Mouse (Mus musculus): ENCODE data around the gene Mybpc2. TPM values are rescaled to one million over a fixed set of nuclear protein-coding genes. Genes with fewer than 3 reads are reported as not detected.
A peak's percentile ranks its signal among the peaks of the same experiment; 100 is the strongest.

The Mybpc2 gene
- total and polyA plus RNA-seq, 3 experiments, result 2.0 to 8.3 (median 5.0) TPM

GRCm38 (mm10) chr7:44521710-44522109 lies 2.7 kb downstream of the Mybpc2 start:
- Histone ChIP-seq H3K36me3 (replicated peaks in 1 of 2; ENCODE audit: control insufficient read depth in 1 of 2, insufficient read depth in 1 of 2, low read length in 1 of 2) (peaks cover 4 to 48% of the 10 kb centered on the region in 2 experiments), H3K4me2 (ENCODE audit: insufficient read depth, low read depth, poor library complexity, severe bottlenecking) (no peak overlapping the region), H3K79me2 (replicated peaks; ENCODE audit: control insufficient read depth, extremely low read depth, insufficient read depth, poor library complexity, severe bottlenecking) (no peaks in the 10 kb centered on the region), H3K4me3 (replicated peaks in 1 of 3; ENCODE audit: low read depth in 2 of 3, low read length in 2 of 3, poor library complexity in 1 of 3) (no peak overlapping the region), H3K9me3 (replicated peaks; ENCODE audit: low read length) (no peaks in the 10 kb centered on the region), H3K27ac (ENCODE audit: insufficient read depth, low read depth) (no peak overlapping the region), H3K4me1 (ENCODE audit: control insufficient read depth in 1 of 2, insufficient read depth in 2 of 2) (peaks cover 17 to 49% of the 10 kb centered on the region in 2 experiments), H3K27me3 (replicated peaks) (no peaks in the 10 kb centered on the region), H3K9ac (ENCODE audit: insufficient read depth, low read depth) (no peak overlapping the region)
- in situ Hi-C loops (cut with MboI; ENCODE audit: low pct_ligation_motif_present, low pct_unique_long_range_greater_than_20kb, low sequenced_read_pairs), result no loop called here
- DNase-seq (ENCODE audit: extremely low read depth), result peak; percentile 50
- dilution Hi-C loops (cut with MboI; ENCODE audit: extremely low pct_ligation_motif_present, extremely low pct_unique_long_range_greater_than_20kb, low sequenced_read_pairs), result no loop called here
- peak in 1 of 2 experiments; percentile 84; a peak in 2 of 4 replicates for TF ChIP-seq CTCF (conservative IDR thresholded peaks at IDR 0.05 in 1 of 2, IDR thresholded peaks at IDR 0.05 in 1 of 2; ENCODE audit: low read depth in 2 of 2, low read length in 2 of 2)
- TF ChIP-seq ZC3H11A (IDR thresholded peaks at IDR 0.05; ENCODE audit: low read depth, low read length), result peak; percentile 49
- no peak for TF ChIP-seq ZNF384 (IDR thresholded peaks at IDR 0.05; ENCODE audit: low read depth, low read length)
- no peak for TF ChIP-seq TBP (conservative IDR thresholded peaks at IDR 0.05; ENCODE audit: low read depth, low read length)
- no peak for TF ChIP-seq MAFK (IDR thresholded peaks at IDR 0.05; ENCODE audit: insufficient replicate concordance, low read length)
- peak; percentile 81 for TF ChIP-seq RAD21 (IDR thresholded peaks at IDR 0.05; ENCODE audit: low read depth, low read length)
- no peak for TF ChIP-seq RCOR1 (conservative IDR thresholded peaks at IDR 0.05; ENCODE audit: low read depth, low read length)
- peak; percentile 92 for TF ChIP-seq SMC3 (IDR thresholded peaks at IDR 0.05; ENCODE audit: low read depth, low read length)
- TF ChIP-seq NELFE (IDR thresholded peaks at IDR 0.05; ENCODE audit: low read depth, low read length), result 0 out of 2 replicates have a peak, but pooled peaks have one; percentile 16
- no peak for TF ChIP-seq UBTF (IDR thresholded peaks at IDR 0.05; ENCODE audit: low read depth, low read length)
- TF ChIP-seq ZMIZ1 (IDR thresholded peaks at IDR 0.05; ENCODE audit: low read depth, low read length), result no peak
- TF ChIP-seq POLR2A (IDR thresholded peaks at IDR 0.05; ENCODE audit: low read depth, low read length), result no peak
- no peak for TF ChIP-seq USF1 (IDR thresholded peaks at IDR 0.05; ENCODE audit: low read depth, low read length)
- no peak for TF ChIP-seq MXI1 (IDR thresholded peaks at IDR 0.05; ENCODE audit: low read depth, low read length)
- TF ChIP-seq CHD2 (IDR thresholded peaks at IDR 0.05; ENCODE audit: low read length), result no peak
- TF ChIP-seq TCF12 (IDR thresholded peaks at IDR 0.05; ENCODE audit: low read depth, low read length), result no peak

GRCm38 (mm10) chr7:44520990-44521389 lies 3.5 kb downstream of the Mybpc2 start:
- no peak overlapping the region for H3K27ac ChIP-seq (ENCODE audit: insufficient read depth, low read depth)
- H3K4me1 ChIP-seq (ENCODE audit: control insufficient read depth in 1 of 2, insufficient read depth in 2 of 2), result peaks cover 10 to 42% of the 10 kb centered on the region in 2 experiments; a peak in 3 of 4 replicates
- no peak overlapping the region for H3K4me3 ChIP-seq (replicated peaks in 1 of 3; ENCODE audit: low read depth in 2 of 3, low read length in 2 of 3, poor library complexity in 1 of 3)
- in situ Hi-C loops (cut with MboI; ENCODE audit: low pct_ligation_motif_present, low pct_unique_long_range_greater_than_20kb, low sequenced_read_pairs) (no loop called here), dilution Hi-C loops (cut with MboI; ENCODE audit: extremely low pct_ligation_motif_present, extremely low pct_unique_long_range_greater_than_20kb, low sequenced_read_pairs) (no loop called here)
- no peak overlapping the region for H3K4me2 ChIP-seq (ENCODE audit: insufficient read depth, low read depth, poor library complexity, severe bottlenecking)
- TF ChIP-seq POLR2A (IDR thresholded peaks at IDR 0.05; ENCODE audit: low read depth, low read length) (no peak), NELFE (IDR thresholded peaks at IDR 0.05; ENCODE audit: low read depth, low read length) (no peak), NRF1 (IDR thresholded peaks at IDR 0.05; ENCODE audit: low read depth, low read length) (no peak), MYC (IDR thresholded peaks at IDR 0.05; ENCODE audit: low read depth, low read length) (no peak), HCFC1 (IDR thresholded peaks at IDR 0.05; ENCODE audit: low read depth, low read length) (no peak), BHLHE40 (IDR thresholded peaks at IDR 0.05; ENCODE audit: low read depth, low read length) (no peak), ZNF384 (IDR thresholded peaks at IDR 0.05; ENCODE audit: low read depth, low read length) (no peak), TCF12 (IDR thresholded peaks at IDR 0.05; ENCODE audit: low read depth, low read length) (no peak), JUN (IDR thresholded peaks at IDR 0.05; ENCODE audit: insufficient read depth, low read depth, low read length) (no peak), KAT2A (IDR thresholded peaks at IDR 0.05; ENCODE audit: insufficient replicate concordance, low read length) (no peak), EP300 (IDR thresholded peaks at IDR 0.05; ENCODE audit: low read length) (no peak), USF2 (conservative IDR thresholded peaks at IDR 0.05; ENCODE audit: low read depth, low read length) (no peak), MEF2A (IDR thresholded peaks at IDR 0.05; ENCODE audit: borderline replicate concordance, low read depth, low read length) (no peak), MAX (IDR thresholded peaks at IDR 0.05; ENCODE audit: low read length) (no peak), PAX5 (IDR thresholded peaks at IDR 0.05; ENCODE audit: low read length) (no peak), IRF4 (IDR thresholded peaks at IDR 0.05; ENCODE audit: low read depth, low read length) (no peak), SIN3A (IDR thresholded peaks at IDR 0.05; ENCODE audit: low read length) (no peak), UBTF (IDR thresholded peaks at IDR 0.05; ENCODE audit: low read depth, low read length) (no peak), TBP (conservative IDR thresholded peaks at IDR 0.05; ENCODE audit: low read depth, low read length) (no peak), USF1 (IDR thresholded peaks at IDR 0.05; ENCODE audit: low read depth, low read length) (no peak)
- H3K79me2 ChIP-seq (replicated peaks; ENCODE audit: control insufficient read depth, extremely low read depth, insufficient read depth, poor library complexity, severe bottlenecking), result no peaks in the 10 kb centered on the region
- peaks cover 4 to 49% of the 10 kb centered on the region in 2 experiments for H3K36me3 ChIP-seq (replicated peaks in 1 of 2; ENCODE audit: control insufficient read depth in 1 of 2, insufficient read depth in 1 of 2, low read length in 1 of 2)
- H3K9me3 ChIP-seq (replicated peaks; ENCODE audit: low read length), result no peaks in the 10 kb centered on the region
- no peaks in the 10 kb centered on the region for H3K27me3 ChIP-seq (replicated peaks)
- DNase-seq (ENCODE audit: extremely low read depth), result no peak
- H3K9ac ChIP-seq (ENCODE audit: insufficient read depth, low read depth), result no peak overlapping the region
